Mouse (Mus musculus) liver, embryonic 14.5 days (tissue): ENCODE measurements around the gene Zfyve27.

Source experiments
- CTCF ChIP-seq: IDR thresholded peaks from 2 replicates; pipeline ENCODE4 v1.5.1; 2016; ENCODE audit warnings: antibody characterized with exemption, low read depth, control low read depth
- EP300 ChIP-seq: IDR thresholded peaks from 2 replicates; pipeline ENCODE4 v1.6.1; 2016; ENCODE audit warnings: antibody characterized with exemption, low read depth

- TF ChIP-seq CTCF (no peak), EP300 (no peak)
These were observed 79.7 kb downstream of the Zfyve27 start for GRCm38 (mm10) chr19:42243401-42243800.
